Mouse (Mus musculus): ENCODE results near the gene Inf2. TPM values are rescaled to one million over a fixed set of nuclear protein-coding genes. Genes with fewer than 3 reads are reported as not detected.

Gene Inf2
- polyA plus RNA-seq, 1 experiment from 2014 or later, result 1.1 TPM

DNA sequence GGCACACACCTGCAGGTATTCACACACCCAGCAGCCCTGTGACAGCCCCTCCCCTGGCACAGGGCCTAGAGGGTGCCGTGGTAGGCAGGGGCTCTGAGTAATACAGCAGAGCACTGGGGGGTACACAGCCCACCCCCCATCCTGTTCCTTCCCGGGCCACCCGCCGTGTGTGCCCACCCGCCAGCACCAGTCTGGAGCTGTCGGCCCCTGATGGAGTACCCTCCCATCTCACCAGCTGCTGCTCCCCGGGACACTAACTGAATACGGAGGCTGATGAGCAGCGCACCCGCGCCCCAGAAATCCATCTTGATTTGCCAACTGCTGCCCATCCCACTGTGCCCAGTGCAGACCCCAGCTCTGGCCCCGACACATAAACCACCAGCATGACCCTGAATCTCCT lies 75.1 kb downstream of the Inf2 start:
- Histone ChIP-seq H3K4me3 (ENCODE audit: low read length) (no peak overlapping the region), H3K9ac (ENCODE audit: low read depth, low read length) (peak overlapping the region; percentile 41), H3K4me1 (ENCODE audit: control insufficient read depth, insufficient read depth, low read depth, low read length) (peaks cover 71% of the 10 kb centered on the region), H3K27me3 (replicated peaks; ENCODE audit: control insufficient read depth, insufficient read depth, low read length) (no peaks in the 10 kb centered on the region), H3K27ac (ENCODE audit: low read depth, low read length) (peak overlapping the region; percentile 84), H3K36me3 (ENCODE audit: control insufficient read depth, insufficient read depth, low read length) (peaks cover 18% of the 10 kb centered on the region), H3K4me2 (ENCODE audit: low read length) (peak overlapping the region; percentile 26), H3K9me3 (ENCODE audit: control insufficient read depth, low read length) (no peaks in the 10 kb centered on the region)
- 36% methylated on average over 12 of the region's 12 CpGs for WGBS
- ATAC-seq, result peak; percentile 10; the same call in 1 of the 2 replicates

DNA sequence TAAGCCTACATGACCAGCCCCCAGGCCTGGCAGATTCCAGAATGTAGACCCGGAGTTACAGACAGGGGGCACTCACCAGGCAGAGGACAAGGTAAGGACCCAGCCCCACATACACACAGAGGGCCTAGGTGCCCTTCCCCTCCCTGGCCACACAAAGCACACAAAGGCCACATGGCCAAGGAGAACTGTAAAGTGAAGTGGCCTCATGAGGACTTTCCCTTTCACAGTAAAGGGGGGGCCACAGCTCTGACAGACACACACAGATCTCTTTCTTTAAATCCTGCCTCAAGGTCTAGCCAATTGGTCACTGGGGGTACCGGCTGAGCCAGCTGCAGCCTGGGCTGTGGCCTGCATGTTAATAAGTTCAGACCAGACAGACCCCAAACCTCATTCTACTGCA lies 75.5 kb downstream of the Inf2 start:
- peak overlapping the region; percentile 26; the same call in 1 of the 2 replicates for H3K4me2 ChIP-seq (ENCODE audit: low read length)
- H3K27ac ChIP-seq (ENCODE audit: low read depth, low read length), result peak overlapping the region; percentile 84
- H3K9me3 ChIP-seq (ENCODE audit: control insufficient read depth, low read length), result no peaks in the 10 kb centered on the region
- 13% methylated on average over 2 of the region's 2 CpGs for WGBS
- peak overlapping the region; percentile 41 for H3K9ac ChIP-seq (ENCODE audit: low read depth, low read length)
- H3K4me3 ChIP-seq (ENCODE audit: low read length), result no peak overlapping the region
- ATAC-seq, result peak; percentile 57
- peaks cover 18% of the 10 kb centered on the region for H3K36me3 ChIP-seq (ENCODE audit: control insufficient read depth, insufficient read depth, low read length)
- H3K27me3 ChIP-seq (replicated peaks; ENCODE audit: control insufficient read depth, insufficient read depth, low read length), result no peaks in the 10 kb centered on the region
- H3K4me1 ChIP-seq (ENCODE audit: control insufficient read depth, insufficient read depth, low read depth, low read length), result peaks cover 70% of the 10 kb centered on the region

DNA sequence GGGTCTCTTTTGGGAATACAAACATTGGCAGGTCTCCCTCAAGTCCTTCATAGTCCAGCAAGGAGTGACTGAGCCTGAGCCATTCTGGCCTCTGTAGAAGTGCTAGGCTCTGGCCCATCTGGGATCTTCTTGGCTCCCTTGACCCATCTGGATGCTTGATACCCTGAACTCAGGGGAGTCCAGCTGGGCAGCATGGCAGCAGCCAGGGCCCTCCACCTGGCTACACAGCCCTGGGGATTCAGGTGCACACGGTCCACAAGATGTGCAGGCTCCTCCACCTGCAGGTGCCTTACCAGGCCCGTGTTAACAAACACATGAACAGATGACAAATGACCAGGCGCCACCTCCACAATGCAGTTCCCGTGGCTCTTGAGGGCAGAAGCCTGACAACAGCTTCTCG lies 76.1 kb downstream of the Inf2 start:
- Histone ChIP-seq H3K4me2 (ENCODE audit: low read length) (0 out of 2 replicates have a peak overlapping the region, but pooled peaks have one; percentile 11), H3K27ac (ENCODE audit: low read depth, low read length) (peak overlapping the region; percentile 84), H3K27me3 (replicated peaks; ENCODE audit: control insufficient read depth, insufficient read depth, low read length) (no peaks in the 10 kb centered on the region), H3K36me3 (ENCODE audit: control insufficient read depth, insufficient read depth, low read length) (peaks cover 20% of the 10 kb centered on the region), H3K4me3 (ENCODE audit: low read length) (no peak overlapping the region), H3K9me3 (ENCODE audit: control insufficient read depth, low read length) (no peaks in the 10 kb centered on the region), H3K4me1 (ENCODE audit: control insufficient read depth, insufficient read depth, low read depth, low read length) (peaks cover 69% of the 10 kb centered on the region), H3K9ac (ENCODE audit: low read depth, low read length) (no peak overlapping the region)
- WGBS, result 31% methylated on average over 5 of the region's 5 CpGs
- ATAC-seq, result no peak

Small RNA genes lying within 50 kb of the gene (microRNA-seq; reads per million reads assigned to microRNA genes)
- 1.5 reads per million for gene Mir6939

Other genes with a start within 250 kb of the Inf2 start
- gene A530016L24Rik, start 99.3 kb upstream of the Inf2 start, polyA plus RNA-seq (2015; fragmentation: Nextera tagmentation; extraction: Ambion mirVana), result 0.10 and 0.12 TPM in 2 replicates
- 92.7 and 96.1 TPM in 2 replicates for gene Tmem179, start 72.0 kb upstream of the Inf2 start, polyA plus RNA-seq (2015; fragmentation: Nextera tagmentation; extraction: Ambion mirVana)
- 7.7 and 7.9 TPM in 2 replicates for gene Adssl1, start 31.3 kb downstream of the Inf2 start, polyA plus RNA-seq (2015; fragmentation: Nextera tagmentation; extraction: Ambion mirVana)
- gene Siva1, start 55.9 kb downstream of the Inf2 start, polyA plus RNA-seq (2015; fragmentation: Nextera tagmentation; extraction: Ambion mirVana), result 48.1 and 57.5 TPM in 2 replicates
- gene Akt1, start 86.1 kb downstream of the Inf2 start, polyA plus RNA-seq (2015; fragmentation: Nextera tagmentation; extraction: Ambion mirVana), result 55.6 and 62.3 TPM in 2 replicates
- 2.4 and 4.0 TPM in 2 replicates for gene Zbtb42, start 90.0 kb downstream of the Inf2 start, polyA plus RNA-seq (2015; fragmentation: Nextera tagmentation; extraction: Ambion mirVana)
- gene Cep170b, start 131.7 kb downstream of the Inf2 start, polyA plus RNA-seq (2015; fragmentation: Nextera tagmentation; extraction: Ambion mirVana), result 29.5 and 30.6 TPM in 2 replicates
- gene Pld4, start 171.9 kb downstream of the Inf2 start, polyA plus RNA-seq (2015; fragmentation: Nextera tagmentation; extraction: Ambion mirVana), result 5.6 and 7.0 TPM in 2 replicates
- 3.4 and 3.7 TPM in 2 replicates for gene Ahnak2, start 213.9 kb downstream of the Inf2 start, polyA plus RNA-seq (2015; fragmentation: Nextera tagmentation; extraction: Ambion mirVana)
- 21.7 and 24.2 TPM in 2 replicates for gene Clba1, start 220.2 kb downstream of the Inf2 start, polyA plus RNA-seq (2015; fragmentation: Nextera tagmentation; extraction: Ambion mirVana)
- gene Cdca4, start 240.6 kb downstream of the Inf2 start, polyA plus RNA-seq (2015; fragmentation: Nextera tagmentation; extraction: Ambion mirVana), result 31.3 and 36.7 TPM in 2 replicates